Mouse (Mus musculus) gastrocnemius, postnatal 10 days (tissue): ENCODE measurements around the gene Rilpl1. TPM values are rescaled to one million over a fixed set of nuclear protein-coding genes. Genes with fewer than 3 reads are reported as not detected.

Experiments
- DNase-seq: peaks from one replicate; pipeline ENCODE4 v3.0.0; 2021; ENCODE audit warnings: mixed read lengths
- total RNA-seq, 2 experiments: library from RNA; stranded (reverse); gene quantifications; 2 replicates each; pipeline ENCODE4 v1.2.3; 2021

Rilpl1 gene
- total RNA-seq, 2 experiments from 2014 or later, result 48.9 to 49.3 TPM

DNA sequence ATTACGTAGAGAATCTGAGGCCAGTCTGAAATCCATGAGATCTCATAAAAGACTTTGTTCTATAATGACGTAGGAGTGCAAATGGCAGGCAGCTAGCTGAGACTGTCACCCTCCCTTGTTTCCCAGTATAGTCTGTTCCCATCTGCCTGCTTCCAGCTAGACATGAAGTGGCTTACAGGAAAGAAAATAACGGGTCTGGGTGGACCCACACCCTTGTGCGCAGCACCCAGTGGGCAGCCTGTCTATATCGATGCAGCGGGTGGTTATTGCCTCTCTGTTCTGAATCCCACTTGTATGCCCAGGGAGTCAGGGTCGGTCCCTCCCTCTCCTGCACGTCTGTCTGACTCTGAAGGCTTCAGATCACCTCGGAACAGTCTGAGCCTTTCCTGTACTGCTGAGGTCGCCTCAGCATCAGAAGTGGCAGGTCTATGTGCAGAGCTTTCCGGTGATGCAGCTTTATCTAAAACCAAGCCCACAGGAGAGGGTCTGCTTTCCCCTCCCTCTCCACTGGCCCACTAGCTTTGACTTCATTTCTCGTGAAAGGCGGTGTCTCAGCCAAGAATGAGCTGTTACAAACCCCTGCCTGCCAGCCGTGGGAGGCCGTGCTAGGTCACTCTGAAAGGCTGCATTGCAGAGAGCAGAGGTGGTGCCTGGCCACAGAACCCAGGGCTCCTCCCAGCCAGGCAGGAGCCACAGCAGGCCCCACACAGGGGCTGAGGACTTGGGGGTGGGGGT lies 78.5 kb downstream of the Rilpl1 start:
- DNase-seq, result no peak

DNA sequence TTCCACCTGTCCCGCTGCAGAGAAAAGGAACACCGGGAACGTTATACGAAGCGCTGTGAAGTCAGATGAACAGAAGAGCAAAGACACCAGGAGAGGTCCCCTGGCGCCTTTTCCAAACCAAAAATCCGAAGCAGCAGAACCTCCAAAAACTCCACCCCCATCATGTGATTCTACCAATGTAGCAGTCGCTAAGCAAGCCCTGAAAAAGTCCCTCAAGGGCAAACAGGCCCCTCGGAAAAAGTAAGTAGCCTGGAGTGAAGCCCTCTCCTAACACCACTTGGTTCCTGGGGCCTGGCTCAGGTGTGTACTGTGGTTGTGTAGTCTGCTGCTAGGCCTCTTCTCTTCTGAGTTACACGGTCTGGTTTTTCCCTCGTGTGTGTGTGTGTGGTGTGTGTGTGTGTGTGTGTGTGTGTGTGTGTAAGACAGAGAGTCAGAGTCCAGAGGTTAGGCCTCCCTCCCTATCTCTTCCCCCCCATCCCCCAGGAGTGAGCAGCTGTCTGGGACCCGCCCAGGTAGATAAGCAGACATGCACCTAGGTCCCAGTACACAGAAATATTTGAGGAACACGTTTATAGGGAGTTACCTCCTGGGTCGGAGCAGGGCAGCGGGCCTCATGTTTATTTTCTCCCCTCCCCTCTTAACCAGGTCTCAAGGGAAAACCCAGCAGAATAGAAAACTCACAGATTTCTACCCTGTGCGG lies 80.4 kb downstream of the Rilpl1 start:
- no peak for DNase-seq

DNA sequence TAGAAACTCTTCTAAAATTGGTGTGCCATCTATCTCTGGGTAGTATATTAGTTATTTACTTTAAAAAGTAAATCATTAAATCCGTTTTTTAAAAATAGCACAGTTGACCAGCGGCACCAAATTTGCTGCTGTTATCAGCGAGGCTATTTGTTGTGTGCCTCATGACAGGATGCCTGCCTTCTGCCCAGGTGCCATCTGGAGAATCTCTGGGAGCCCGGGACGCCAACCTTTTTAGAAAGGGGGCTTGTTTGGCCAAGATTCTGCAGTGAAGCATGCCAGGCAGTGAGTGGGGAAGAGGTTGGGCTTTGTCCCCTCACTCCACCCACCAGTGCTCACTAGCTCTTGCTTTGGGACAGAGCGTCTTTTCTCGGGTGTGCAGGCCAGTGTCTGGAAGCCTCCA lies 81.1 kb downstream of the Rilpl1 start:
- DNase-seq, result no peak

DNA sequence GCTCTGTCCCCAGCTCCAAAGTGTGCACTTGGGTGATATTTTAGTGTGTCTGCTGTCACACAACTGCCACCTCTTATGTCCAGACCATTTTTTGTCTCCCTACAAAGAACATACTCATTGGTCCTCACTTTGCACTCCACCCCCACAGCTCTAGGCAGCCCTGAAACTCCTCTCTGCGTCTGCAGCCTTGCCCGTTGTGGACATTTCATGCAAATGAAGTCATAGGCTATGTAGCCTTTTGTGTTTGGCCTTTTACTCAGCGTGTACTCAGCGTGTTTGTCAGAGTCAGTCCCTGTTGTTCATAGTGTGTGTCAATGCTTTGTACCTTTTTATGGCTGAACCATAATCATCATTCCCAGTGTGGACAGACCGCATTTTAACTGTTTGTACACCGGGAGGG lies 81.7 kb downstream of the Rilpl1 start:
- no peak for DNase-seq

DNA sequence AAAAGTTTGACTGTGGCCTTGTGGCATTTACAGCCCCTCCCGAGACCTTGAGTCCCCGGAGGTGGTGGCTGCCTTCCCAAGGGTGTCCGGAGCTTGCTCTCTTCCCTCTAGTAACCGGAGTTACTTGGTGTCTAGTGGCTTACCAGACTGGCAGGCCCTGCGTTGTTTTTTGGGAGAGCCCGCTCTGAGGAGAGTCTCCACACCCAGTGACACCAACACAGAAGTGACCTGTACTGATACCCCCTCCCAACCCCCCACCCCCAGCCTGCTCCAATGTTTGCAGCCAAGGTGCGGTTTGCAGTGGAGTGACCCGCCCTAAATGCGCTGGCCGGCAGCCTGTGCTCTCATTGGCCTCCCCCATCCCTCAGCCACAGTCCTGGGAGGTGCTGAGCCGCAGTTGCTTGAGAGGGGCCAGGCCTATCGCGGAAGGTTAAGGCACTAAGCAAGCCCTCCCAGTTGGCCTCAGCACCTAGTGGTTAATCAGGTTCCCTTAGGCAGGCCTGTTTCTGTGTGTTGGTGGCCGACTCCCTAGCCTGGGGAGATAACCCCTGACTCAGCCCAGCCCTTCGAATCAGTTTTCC lies 84.8 kb downstream of the Rilpl1 start:
- DNase-seq, result peak; percentile 59

DNA sequence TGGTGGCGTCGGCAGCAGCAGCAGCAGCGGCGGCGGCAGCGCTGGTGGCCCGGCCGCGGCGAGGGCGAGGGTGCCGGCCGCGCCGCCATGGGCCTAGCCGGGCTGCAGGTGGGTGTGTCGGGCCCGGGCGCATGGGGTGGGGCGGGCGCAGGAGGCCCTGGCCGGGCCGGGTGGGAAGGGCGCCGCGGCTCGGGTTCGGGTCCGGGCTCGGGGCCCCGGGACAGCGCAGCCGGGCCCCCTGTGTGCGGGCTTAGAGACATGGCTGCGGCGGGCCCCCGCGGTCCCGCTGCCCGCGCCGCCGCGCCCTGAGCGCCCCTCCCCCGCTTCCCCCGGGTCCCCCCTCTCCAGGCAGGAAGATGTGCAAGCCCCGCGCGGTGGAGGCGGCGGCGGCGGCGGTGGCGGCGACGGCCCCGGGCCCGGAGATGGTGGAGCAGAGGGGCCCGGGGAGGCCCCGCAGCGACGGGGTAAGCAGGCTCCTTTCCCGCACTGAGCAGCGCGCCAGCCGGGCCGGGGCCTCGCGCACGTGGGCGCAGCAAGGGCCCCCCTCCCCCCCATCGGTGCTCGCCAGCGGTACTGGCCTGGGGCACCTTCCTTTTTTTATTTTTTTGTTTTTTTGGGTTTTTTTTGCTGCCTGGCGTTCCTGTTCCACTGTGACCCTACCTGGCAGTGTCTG lies 85.4 kb downstream of the Rilpl1 start:
- DNase-seq, result peak; percentile 54

DNA sequence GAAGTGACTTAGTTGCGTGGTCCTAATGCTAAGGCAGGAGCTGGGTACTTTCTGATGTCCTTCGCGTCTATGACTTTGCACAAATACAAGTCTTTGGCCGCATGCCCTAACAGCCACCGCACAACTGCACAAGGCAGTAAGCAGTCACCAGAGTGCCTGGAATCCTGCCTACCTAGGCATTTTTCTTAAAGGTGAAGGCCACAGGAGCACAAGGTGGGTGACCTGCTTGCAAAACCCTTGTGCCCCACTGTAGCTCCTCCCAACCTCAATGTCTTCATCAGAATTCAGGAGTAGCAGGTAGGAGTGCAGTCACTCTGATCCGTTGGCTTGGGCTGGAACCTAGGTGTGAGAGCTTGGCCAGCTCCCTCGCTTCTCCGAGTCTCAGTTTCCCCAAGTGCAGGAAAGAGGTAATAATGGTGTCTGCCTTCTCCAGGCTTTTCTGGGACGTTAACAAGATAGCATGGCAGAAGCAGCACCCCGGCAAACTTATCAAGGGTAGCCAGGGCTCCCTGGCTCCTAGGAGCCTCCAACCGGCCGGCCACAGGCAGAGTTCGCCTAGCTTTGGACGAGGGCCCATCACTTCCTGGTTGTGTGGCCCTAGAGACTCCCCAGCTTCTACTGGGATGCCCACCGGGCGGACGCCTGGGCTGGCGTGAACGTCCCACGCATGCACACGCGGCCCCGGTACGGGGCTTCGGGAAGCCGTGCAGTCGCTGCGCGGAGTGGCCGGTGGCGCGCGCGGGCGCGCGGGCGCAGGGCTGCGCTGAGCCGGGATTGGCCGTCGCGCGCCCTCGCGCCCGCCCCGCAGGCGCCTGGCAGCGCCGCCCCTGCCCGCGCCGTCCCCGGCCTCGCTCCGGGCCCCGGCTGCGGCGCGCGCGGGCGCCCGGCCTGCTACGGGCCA lies 86.3 kb downstream of the Rilpl1 start:
- peak; percentile 76 for DNase-seq

DNA sequence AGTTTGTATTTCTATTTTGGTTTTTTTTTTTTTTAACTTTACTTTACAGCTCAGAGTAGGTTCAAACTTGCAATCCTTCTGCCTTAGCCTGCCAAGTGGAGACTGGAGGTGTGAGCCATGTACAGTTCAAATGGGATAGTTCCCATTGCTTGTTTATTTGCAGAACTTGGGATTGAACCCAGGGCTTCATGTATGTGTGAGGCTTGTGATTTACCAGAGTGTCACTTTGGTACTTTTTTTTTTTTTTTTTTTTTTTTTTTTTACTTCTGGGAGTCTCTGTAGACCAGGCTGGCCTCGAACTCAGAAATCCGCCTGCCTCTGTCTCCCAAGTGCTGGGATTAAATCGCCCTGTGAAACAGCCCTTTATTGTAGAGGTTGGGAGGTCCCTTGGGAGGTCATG lies 87.0 kb downstream of the Rilpl1 start:
- DNase-seq, result no peak

Other genes with a start within 250 kb of the Rilpl1 start
- 1 to 10 TPM; 4.8 to 6.1 TPM for gene Mphosph9, start 203.4 kb downstream of the Rilpl1 start, total RNA-seq
- 1 to 10 TPM; 7.3 to 9.5 TPM for gene 2810006K23Rik, start 203.3 kb downstream of the Rilpl1 start, total RNA-seq
- gene Cdk2ap1, start 168.3 kb downstream of the Rilpl1 start, total RNA-seq, result 100 to 1,000 TPM; 165 to 169 TPM
- 10 to 100 TPM; 38.8 to 44.3 TPM for gene Sbno1, start 105.4 kb downstream of the Rilpl1 start, total RNA-seq
- gene Kmt5a, start 91.5 kb downstream of the Rilpl1 start, total RNA-seq, result 10 to 100 TPM; 37.2 to 43.6 TPM
- 1 to 10 TPM; 6.6 to 7.9 TPM for gene Rilpl2, start 53.0 kb downstream of the Rilpl1 start, total RNA-seq
- 10 to 100 TPM; 21.8 to 23.6 TPM for gene Snrnp35, start 48.3 kb downstream of the Rilpl1 start, total RNA-seq
- gene Tmed2, start 9.3 kb upstream of the Rilpl1 start, total RNA-seq, result 100 to 1,000 TPM; 158 to 163 TPM
- 1 to 10 TPM; 4.9 to 6.0 TPM for gene Ddx55, start 21.5 kb upstream of the Rilpl1 start, total RNA-seq
- 10 to 100 TPM; 42.1 to 48.8 TPM for gene Eif2b1, start 47.7 kb upstream of the Rilpl1 start, total RNA-seq
- 10 to 100 TPM; 17.6 to 18.2 TPM for gene Gtf2h3, start 47.7 kb upstream of the Rilpl1 start, total RNA-seq
- 10 to 100 TPM; 20.4 to 25.7 TPM for gene Atp6v0a2, start 97.2 kb upstream of the Rilpl1 start, total RNA-seq
- gene Dnah10, start 193.7 kb upstream of the Rilpl1 start, total RNA-seq, result under 1 TPM; 0.07 to 0.19 TPM